Mouse (Mus musculus): ENCODE data around the gene Aifm1. TPM values are rescaled to one million over a fixed set of nuclear protein-coding genes. Genes with fewer than 3 reads are reported as not detected.
"Not testable (repeated sequence)": the region's sequence is repeated elsewhere in the genome, so short reads cannot be mapped to it uniquely, and the experiment has no call there.

The Aifm1 gene
- total RNA-seq, 1 experiment: 88.9 TPM

DNA sequence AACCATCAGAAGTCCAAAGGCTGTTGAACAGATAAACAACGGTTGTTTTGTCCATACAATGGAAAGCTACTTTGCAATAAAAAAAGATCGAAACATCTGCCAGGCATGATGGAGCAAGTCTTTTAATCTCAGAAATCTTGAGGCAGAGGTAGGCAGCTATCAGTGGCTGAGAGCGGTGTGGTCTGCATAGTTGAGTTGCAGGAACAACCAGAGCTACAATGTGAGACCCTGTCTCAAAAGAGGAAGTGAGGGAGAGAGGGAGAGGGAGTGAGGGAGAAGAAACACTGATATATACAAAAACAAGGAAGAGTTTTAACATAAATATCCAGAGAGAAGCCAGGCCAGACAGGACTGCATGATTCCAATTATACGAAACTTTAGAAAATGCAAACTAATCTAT is 68.7 kb downstream of the Aifm1 start:
- no peak overlapping the region for H3K27ac ChIP-seq (ENCODE audit: insufficient read depth, low read depth, low read length, poor library complexity, severe bottlenecking)
- no peaks in the 10 kb centered on the region for H3K9me3 ChIP-seq (ENCODE audit: control insufficient read depth, insufficient read depth, low read depth, low read length)
- H3K4me1 ChIP-seq (ENCODE audit: control insufficient read depth in 2 of 2, insufficient read depth in 2 of 2, low read length in 2 of 2, poor library complexity in 1 of 2): peaks cover 0 to 5% of the 10 kb centered on the region in 2 experiments; a peak in 1 of 4 replicates
- no peak overlapping the region for H3K9ac ChIP-seq (ENCODE audit: insufficient read depth, low read depth, low read length, poor library complexity, severe bottlenecking)
- H3K4me3 ChIP-seq (ENCODE audit: insufficient read depth in 1 of 2, low read depth in 1 of 2, low read length in 2 of 2, poor library complexity in 1 of 2, severe bottlenecking in 1 of 2): no peak overlapping the region
- no peak for TF ChIP-seq ZC3H11A (IDR thresholded peaks at IDR 0.05; ENCODE audit: borderline replicate concordance, low read depth, low read length)
- no peak for TF ChIP-seq CHD2 (IDR thresholded peaks at IDR 0.05; ENCODE audit: low read depth, low read length)
- no peak for TF ChIP-seq HCFC1 (IDR thresholded peaks at IDR 0.05; ENCODE audit: borderline replicate concordance, insufficient read depth, low read length)
- no peak for TF ChIP-seq ZNF384 (IDR thresholded peaks at IDR 0.05; ENCODE audit: low read depth, low read length)
- no peak for TF ChIP-seq MAFK (IDR thresholded peaks at IDR 0.05; ENCODE audit: insufficient read depth, low read depth, low read length)
- DNase-seq (ENCODE audit: low read depth, low spot score): no peak
- in situ Hi-C loops (cut with MboI; ENCODE audit: low sequenced_read_pairs in 2 of 2, unreplicated experiment in 2 of 2): no loop called here
- no peaks in the 10 kb centered on the region for H3K36me3 ChIP-seq (ENCODE audit: control insufficient read depth, insufficient read depth, low read length, poor library complexity, severe bottlenecking)

DNA sequence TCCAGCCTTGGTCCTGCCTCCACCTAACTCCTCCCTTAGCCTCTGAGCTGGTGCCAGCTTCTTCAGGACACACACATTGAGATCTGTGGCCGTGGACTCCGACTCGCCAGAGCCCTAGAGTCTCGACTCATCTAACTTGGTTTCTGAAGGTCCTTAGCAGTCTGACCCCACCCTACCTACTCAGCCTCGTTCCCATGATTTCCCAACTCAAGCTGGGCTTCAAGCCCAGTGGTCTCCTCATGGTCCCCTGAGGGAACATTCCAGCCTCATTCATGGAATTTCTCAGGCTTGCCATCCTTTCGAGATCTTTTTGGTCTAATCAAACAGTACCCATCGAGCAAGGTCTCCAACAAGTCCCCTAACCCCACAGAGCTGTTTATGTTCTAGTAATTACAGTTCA is 71.4 kb downstream of the Aifm1 start:
- no peak overlapping the region for H3K4me3 ChIP-seq (ENCODE audit: insufficient read depth in 1 of 2, low read depth in 1 of 2, low read length in 2 of 2, poor library complexity in 1 of 2, severe bottlenecking in 1 of 2)
- TF ChIP-seq ZNF384 (IDR thresholded peaks at IDR 0.05; ENCODE audit: low read depth, low read length): no peak
- TF ChIP-seq CHD2 (IDR thresholded peaks at IDR 0.05; ENCODE audit: low read depth, low read length): no peak
- TF ChIP-seq MAFK (IDR thresholded peaks at IDR 0.05; ENCODE audit: insufficient read depth, low read depth, low read length): no peak
- no peak for TF ChIP-seq ZC3H11A (IDR thresholded peaks at IDR 0.05; ENCODE audit: borderline replicate concordance, low read depth, low read length)
- TF ChIP-seq HCFC1 (IDR thresholded peaks at IDR 0.05; ENCODE audit: borderline replicate concordance, insufficient read depth, low read length): no peak
- H3K9ac ChIP-seq (ENCODE audit: insufficient read depth, low read depth, low read length, poor library complexity, severe bottlenecking): no peak overlapping the region
- no peaks in the 10 kb centered on the region for H3K36me3 ChIP-seq (ENCODE audit: control insufficient read depth, insufficient read depth, low read length, poor library complexity, severe bottlenecking)
- H3K27ac ChIP-seq (ENCODE audit: insufficient read depth, low read depth, low read length, poor library complexity, severe bottlenecking): no peak overlapping the region
- no peak for DNase-seq (ENCODE audit: low read depth, low spot score)
- H3K9me3 ChIP-seq (ENCODE audit: control insufficient read depth, insufficient read depth, low read depth, low read length): no peaks in the 10 kb centered on the region
- peaks cover 0 to 3% of the 10 kb centered on the region in 2 experiments; a peak in 1 of 4 replicates for H3K4me1 ChIP-seq (ENCODE audit: control insufficient read depth in 2 of 2, insufficient read depth in 2 of 2, low read length in 2 of 2, poor library complexity in 1 of 2)
- in situ Hi-C loops (cut with MboI; ENCODE audit: low sequenced_read_pairs in 2 of 2, unreplicated experiment in 2 of 2): no loop called here

DNA sequence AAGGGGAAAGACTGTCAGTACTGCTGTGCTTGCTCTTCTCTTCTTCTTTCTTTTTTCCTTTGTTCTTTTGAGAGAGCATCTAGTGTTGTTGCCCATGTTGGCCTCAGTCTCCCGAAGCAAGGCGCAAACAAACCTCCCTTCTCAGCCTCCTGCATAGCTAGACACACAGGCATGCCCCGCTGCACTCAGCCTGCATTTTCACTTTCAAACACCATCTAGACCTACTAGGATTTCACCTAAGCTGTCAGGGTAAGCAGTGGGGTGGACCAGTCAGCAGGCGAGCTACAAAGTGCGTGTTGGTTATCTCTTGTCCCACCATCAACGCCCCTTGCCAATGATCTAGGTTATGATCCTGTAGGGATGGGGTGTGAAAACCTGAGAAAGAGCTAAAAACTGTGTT is 71.8 kb downstream of the Aifm1 start:
- in situ Hi-C loops (cut with MboI; ENCODE audit: low sequenced_read_pairs in 2 of 2, unreplicated experiment in 2 of 2): no loop called here
- no peaks in the 10 kb centered on the region for H3K36me3 ChIP-seq (ENCODE audit: control insufficient read depth, insufficient read depth, low read length, poor library complexity, severe bottlenecking)

DNA sequence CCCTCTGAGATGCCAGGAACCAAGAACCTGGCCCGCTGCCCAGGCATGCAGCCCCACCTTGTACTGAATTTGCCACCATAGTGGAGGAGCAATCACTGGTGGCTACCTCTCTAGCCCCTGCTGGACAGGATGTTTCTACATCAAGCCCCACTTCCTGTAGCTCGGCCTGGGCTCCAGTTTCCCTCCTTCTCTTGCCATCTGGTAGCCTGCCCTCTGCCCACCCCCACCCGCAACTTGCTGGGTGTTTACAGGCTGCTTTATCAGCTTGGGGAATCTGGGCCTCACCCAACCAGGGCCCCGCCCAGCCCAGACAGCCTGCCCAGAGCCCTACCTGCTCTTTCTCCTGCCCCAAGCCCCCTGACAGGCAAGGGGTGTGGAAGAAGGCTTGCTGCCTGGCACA is 74.3 kb downstream of the Aifm1 start:
- no peaks in the 10 kb centered on the region for H3K36me3 ChIP-seq (ENCODE audit: control insufficient read depth, insufficient read depth, low read length, poor library complexity, severe bottlenecking)
- H3K9me3 ChIP-seq (ENCODE audit: control insufficient read depth, insufficient read depth, low read depth, low read length): no peaks in the 10 kb centered on the region
- peaks cover 0 to 3% of the 10 kb centered on the region in 2 experiments; a peak in 1 of 4 replicates for H3K4me1 ChIP-seq (ENCODE audit: control insufficient read depth in 2 of 2, insufficient read depth in 2 of 2, low read length in 2 of 2, poor library complexity in 1 of 2)
- no peak overlapping the region for H3K9ac ChIP-seq (ENCODE audit: insufficient read depth, low read depth, low read length, poor library complexity, severe bottlenecking)
- H3K4me3 ChIP-seq (ENCODE audit: insufficient read depth in 1 of 2, low read depth in 1 of 2, low read length in 2 of 2, poor library complexity in 1 of 2, severe bottlenecking in 1 of 2): no peak overlapping the region
- in situ Hi-C loops (cut with MboI; ENCODE audit: low sequenced_read_pairs in 2 of 2, unreplicated experiment in 2 of 2): no loop called here
- no peak for DNase-seq (ENCODE audit: low read depth, low spot score)
- TF ChIP-seq ZNF384 (IDR thresholded peaks at IDR 0.05; ENCODE audit: low read depth, low read length) (no peak), ZC3H11A (IDR thresholded peaks at IDR 0.05; ENCODE audit: borderline replicate concordance, low read depth, low read length) (no peak), HCFC1 (IDR thresholded peaks at IDR 0.05; ENCODE audit: borderline replicate concordance, insufficient read depth, low read length) (no peak), CHD2 (IDR thresholded peaks at IDR 0.05; ENCODE audit: low read depth, low read length) (no peak), MAFK (IDR thresholded peaks at IDR 0.05; ENCODE audit: insufficient read depth, low read depth, low read length) (no peak)
- no peak overlapping the region for H3K27ac ChIP-seq (ENCODE audit: insufficient read depth, low read depth, low read length, poor library complexity, severe bottlenecking)

More for the DNA sequence above, 71.8 kb downstream of the Aifm1 start:
- no peak for TF ChIP-seq MAFK (IDR thresholded peaks at IDR 0.05; ENCODE audit: insufficient read depth, low read depth, low read length)
- TF ChIP-seq HCFC1 (IDR thresholded peaks at IDR 0.05; ENCODE audit: borderline replicate concordance, insufficient read depth, low read length): no peak
- TF ChIP-seq ZNF384 (IDR thresholded peaks at IDR 0.05; ENCODE audit: low read depth, low read length): no peak
- TF ChIP-seq ZC3H11A (IDR thresholded peaks at IDR 0.05; ENCODE audit: borderline replicate concordance, low read depth, low read length): no peak
- no peak for TF ChIP-seq CHD2 (IDR thresholded peaks at IDR 0.05; ENCODE audit: low read depth, low read length)
- Histone ChIP-seq H3K4me1 (ENCODE audit: control insufficient read depth in 2 of 2, insufficient read depth in 2 of 2, low read length in 2 of 2, poor library complexity in 1 of 2) (peaks cover 0 to 3% of the 10 kb centered on the region in 2 experiments; a peak in 1 of 4 replicates), H3K9me3 (ENCODE audit: control insufficient read depth, insufficient read depth, low read depth, low read length) (no peaks in the 10 kb centered on the region), H3K9ac (ENCODE audit: insufficient read depth, low read depth, low read length, poor library complexity, severe bottlenecking) (no peak overlapping the region), H3K27ac (ENCODE audit: insufficient read depth, low read depth, low read length, poor library complexity, severe bottlenecking) (no peak overlapping the region), H3K4me3 (ENCODE audit: insufficient read depth in 1 of 2, low read depth in 1 of 2, low read length in 2 of 2, poor library complexity in 1 of 2, severe bottlenecking in 1 of 2) (no peak overlapping the region)
- DNase-seq (ENCODE audit: low read depth, low spot score): no peak

DNA sequence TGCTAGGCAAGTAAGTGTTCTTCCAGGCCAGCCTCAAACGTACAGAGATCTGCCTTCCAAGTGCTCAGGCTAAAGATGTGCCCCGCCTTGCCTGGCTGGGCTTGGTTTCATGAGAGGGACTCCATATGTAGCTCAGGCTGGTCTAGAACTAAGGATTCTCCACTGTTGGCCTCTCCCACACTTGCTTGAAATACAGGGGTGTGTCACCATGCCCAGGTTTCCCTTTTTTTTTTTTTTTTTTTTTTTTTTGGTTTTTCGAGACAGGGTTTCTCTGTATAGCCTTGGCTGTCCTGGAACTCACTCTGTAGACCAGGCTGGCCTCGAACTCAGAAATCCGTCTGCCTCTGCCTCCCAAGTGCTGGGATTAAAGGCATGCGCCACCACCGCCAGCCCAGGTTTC is 77.3 kb downstream of the Aifm1 start:
- 0 out of 2 replicates have a peak, but pooled peaks have one; percentile 6 for TF ChIP-seq ZNF384 (IDR thresholded peaks at IDR 0.05; ENCODE audit: low read depth, low read length)
- H3K36me3 ChIP-seq (ENCODE audit: control insufficient read depth, insufficient read depth, low read length, poor library complexity, severe bottlenecking); H3K4me3 ChIP-seq (ENCODE audit: insufficient read depth in 1 of 2, low read depth in 1 of 2, low read length in 2 of 2, poor library complexity in 1 of 2, severe bottlenecking in 1 of 2); H3K4me1 ChIP-seq (ENCODE audit: control insufficient read depth in 2 of 2, insufficient read depth in 2 of 2, low read length in 2 of 2, poor library complexity in 1 of 2); H3K9ac ChIP-seq (ENCODE audit: insufficient read depth, low read depth, low read length, poor library complexity, severe bottlenecking); in situ Hi-C loops (cut with MboI; ENCODE audit: low sequenced_read_pairs in 2 of 2, unreplicated experiment in 2 of 2); H3K9me3 ChIP-seq (ENCODE audit: control insufficient read depth, insufficient read depth, low read depth, low read length); H3K27ac ChIP-seq (ENCODE audit: insufficient read depth, low read depth, low read length, poor library complexity, severe bottlenecking); DNase-seq (ENCODE audit: low read depth, low spot score): not testable (repeated sequence)
